Mouse (Mus musculus) midbrain, embryonic 10.5 days (tissue): ENCODE measurements at regions not wholly inside any gene's neighbourhood (a gene's known extent, or its start where the extent isn't known, plus 50 kb on each side); places are given as distances from the start of the nearest gene placed in this dataset.
A peak's percentile ranks its signal among the peaks of the same experiment; 100 is the strongest.

Source experiments
- DNase-seq: peaks from one replicate; pipeline ENCODE4 v3.0.0-alpha.2; 2017; ENCODE audit warnings: low spot score
- H3K27ac ChIP-seq: fragments of 300-500 bp; sonication (generic); replicated peaks from 2 replicates; pipeline ENCODE4 v1.5.1; 2016; ENCODE audit warnings: mild to moderate bottlenecking
- H3K27me3 ChIP-seq: fragments of 300-500 bp; sonication (generic); 2 replicates; pipeline ENCODE4 v1.6.1; 2016; ENCODE audit warnings: low read depth, mild to moderate bottlenecking; ENCODE audit not compliant: poor library complexity, severe bottlenecking
- H3K36me3 ChIP-seq: fragments of 300-500 bp; sonication (generic); 2 replicates; pipeline ENCODE4 v1.6.1; 2016; ENCODE audit warnings: mild to moderate bottlenecking, moderate library complexity
- H3K4me1 ChIP-seq: fragments of 300-500 bp; sonication (generic); 2 replicates; pipeline ENCODE4 v1.6.1; 2016
- H3K4me3 ChIP-seq: fragments of 300-500 bp; sonication (generic); 2 replicates; pipeline ENCODE4 v1.5.1; 2016; ENCODE audit warnings: mild to moderate bottlenecking, moderate library complexity
- H3K9me3 ChIP-seq: fragments of 300-500 bp; sonication (generic); replicated peaks from 2 replicates; pipeline ENCODE4 v1.6.1; 2016; ENCODE audit warnings: mild to moderate bottlenecking
- WGBS: fragments of 180-500 bp; shearing (Covaris S2); methylation state at CpG from one replicate; pipeline ENCODE4 v1.1.7; 2016; 5-methylcytosine and 5-hydroxymethylcytosine counted together

GRCm38 (mm10) chr2:161390954-161391690 is 282.2 kb upstream of the Chd6 start:
- no peak for DNase-seq
- Histone ChIP-seq H3K27me3 (no peaks in the 10 kb centered on the region), H3K4me1 (peaks cover 22% of the 10 kb centered on the region), H3K9me3 (no peaks in the 10 kb centered on the region), H3K27ac (no peak overlapping the region), H3K4me3 (no peak overlapping the region), H3K36me3 (no peaks in the 10 kb centered on the region)
- WGBS = 80% methylated on average over 15 of the region's 15 CpGs

- Histone ChIP-seq H3K27me3 (no peaks in the 10 kb centered on the region), H3K4me1 (peaks cover 22% of the 10 kb centered on the region), H3K27ac (no peak overlapping the region), H3K9me3 (no peaks in the 10 kb centered on the region), H3K36me3 (no peaks in the 10 kb centered on the region), H3K4me3 (no peak overlapping the region)
- 86% methylated on average over 5 of the region's 5 CpGs for WGBS
- DNase-seq = no peak
These were observed 280.5 kb upstream of the Chd6 start for GRCm38 (mm10) chr2:161389318-161389835.

- no peak for DNase-seq
- H3K36me3 ChIP-seq = no peaks in the 10 kb centered on the region
- H3K27ac ChIP-seq = no peak overlapping the region
- no peaks in the 10 kb centered on the region for H3K27me3 ChIP-seq
- peaks cover 24% of the 10 kb centered on the region for H3K4me1 ChIP-seq
- WGBS = 91% methylated on average over 6 of the region's 6 CpGs
- H3K9me3 ChIP-seq = no peaks in the 10 kb centered on the region
- no peak overlapping the region for H3K4me3 ChIP-seq
These were observed 278.2 kb upstream of the Chd6 start for GRCm38 (mm10) chr2:161387054-161387453.

GRCm38 (mm10) chr2:161382411-161382810 is 273.5 kb upstream of the Chd6 start:
- Histone ChIP-seq H3K4me1 (0 out of 2 replicates have a peak, but pooled peaks cover 3% of the 10 kb centered on the region), H3K9me3 (no peaks in the 10 kb centered on the region), H3K27ac (no peak overlapping the region), H3K36me3 (no peaks in the 10 kb centered on the region), H3K27me3 (no peaks in the 10 kb centered on the region), H3K4me3 (no peak overlapping the region)
- DNase-seq = no peak
- 74% methylated on average over 3 of the region's 3 CpGs for WGBS

- no peak for DNase-seq
- H3K4me1 ChIP-seq = 0 out of 2 replicates have a peak, but pooled peaks cover 3% of the 10 kb centered on the region
- 90% methylated on average over 4 of the region's 4 CpGs for WGBS
- H3K4me3 ChIP-seq = no peak overlapping the region
- H3K27ac ChIP-seq = no peak overlapping the region
- no peaks in the 10 kb centered on the region for H3K9me3 ChIP-seq
- H3K27me3 ChIP-seq = no peaks in the 10 kb centered on the region
- no peaks in the 10 kb centered on the region for H3K36me3 ChIP-seq
These were observed 269.4 kb upstream of the Chd6 start for GRCm38 (mm10) chr2:161378313-161378712.

- DNase-seq = no peak
- Histone ChIP-seq H3K27me3 (no peaks in the 10 kb centered on the region), H3K27ac (no peak overlapping the region), H3K36me3 (no peaks in the 10 kb centered on the region), H3K4me1 (no peaks in the 10 kb centered on the region), H3K9me3 (no peaks in the 10 kb centered on the region), H3K4me3 (no peak overlapping the region)
- WGBS = 89% methylated on average over 3 of the region's 3 CpGs
These were observed 253.4 kb upstream of the Chd6 start for GRCm38 (mm10) chr2:161362325-161362724.

- DNase-seq = peak; percentile 32
- H3K4me3 ChIP-seq = no peak overlapping the region
- H3K4me1 ChIP-seq = peaks cover 17% of the 10 kb centered on the region
- WGBS = 35% methylated on average over 4 of the region's 4 CpGs
- H3K27me3 ChIP-seq = peaks cover 8% of the 10 kb centered on the region
- H3K36me3 ChIP-seq = no peaks in the 10 kb centered on the region
- H3K9me3 ChIP-seq = no peaks in the 10 kb centered on the region
- 0 out of 2 replicates have a peak overlapping the region, but pooled peaks have one; percentile 38 for H3K27ac ChIP-seq
These were observed 240.2 kb upstream of the Chd6 start for GRCm38 (mm10) chr2:161349110-161349509.

- no peaks in the 10 kb centered on the region for H3K36me3 ChIP-seq
- no peak for DNase-seq
- 74% methylated on average over 2 of the region's 2 CpGs for WGBS
- H3K27me3 ChIP-seq = peaks cover 36% of the 10 kb centered on the region
- peaks cover 53% of the 10 kb centered on the region for H3K4me1 ChIP-seq
- H3K9me3 ChIP-seq = no peaks in the 10 kb centered on the region
- H3K27ac ChIP-seq = no peak overlapping the region
- no peak overlapping the region for H3K4me3 ChIP-seq
These were observed 235.1 kb upstream of the Chd6 start for GRCm38 (mm10) chr2:161344018-161344417.

- 87% methylated on average over 2 of the region's 2 CpGs for WGBS
- no peaks in the 10 kb centered on the region for H3K36me3 ChIP-seq
These were observed 233.8 kb upstream of the Chd6 start for GRCm38 (mm10) chr2:161342648-161343047.

GRCm38 (mm10) chr2:161341368-161341891 is 232.6 kb upstream of the Chd6 start:
- peaks cover 53% of the 10 kb centered on the region for H3K4me1 ChIP-seq
- H3K9me3 ChIP-seq = no peaks in the 10 kb centered on the region
- H3K27me3 ChIP-seq = peaks cover 57% of the 10 kb centered on the region
- H3K4me3 ChIP-seq = peak overlapping the region; percentile 43
- no peaks in the 10 kb centered on the region for H3K36me3 ChIP-seq
- 0% methylated on average over 11 of the region's 11 CpGs for WGBS
- peak overlapping the region; percentile 68 for H3K27ac ChIP-seq
- DNase-seq = peak; percentile 78

More at GRCm38 (mm10) chr2:161342648-161343047, 233.8 kb upstream of the Chd6 start:
- Histone ChIP-seq H3K4me1 (peaks cover 53% of the 10 kb centered on the region), H3K9me3 (no peaks in the 10 kb centered on the region), H3K27ac (peak overlapping the region; percentile 68; the same call in 1 of the 2 replicates), H3K27me3 (peaks cover 44% of the 10 kb centered on the region), H3K4me3 (0 out of 2 replicates have a peak overlapping the region, but pooled peaks have one; percentile 43)
- no peak for DNase-seq

GRCm38 (mm10) chr2:161340291-161340690 is 231.4 kb upstream of the Chd6 start:
- no peaks in the 10 kb centered on the region for H3K36me3 ChIP-seq
- H3K4me1 ChIP-seq = peaks cover 53% of the 10 kb centered on the region
- H3K4me3 ChIP-seq = no peak overlapping the region
- 74% methylated on average over 9 of the region's 9 CpGs for WGBS
- no peak for DNase-seq
- peaks cover 64% of the 10 kb centered on the region for H3K27me3 ChIP-seq
- peak overlapping the region; percentile 68 for H3K27ac ChIP-seq
- no peaks in the 10 kb centered on the region for H3K9me3 ChIP-seq

GRCm38 (mm10) chr2:161339327-161340001 is 230.6 kb upstream of the Chd6 start:
- peaks cover 59% of the 10 kb centered on the region for H3K27me3 ChIP-seq
- peak; percentile 77 for DNase-seq
- no peaks in the 10 kb centered on the region for H3K36me3 ChIP-seq
- H3K9me3 ChIP-seq = no peaks in the 10 kb centered on the region
- 3% methylated on average over 14 of the region's 14 CpGs for WGBS
- H3K4me3 ChIP-seq = peak overlapping the region; percentile 7; the same call in 1 of the 2 replicates
- H3K27ac ChIP-seq = peak overlapping the region; percentile 68
- H3K4me1 ChIP-seq = peaks cover 53% of the 10 kb centered on the region
